Mouse (Mus musculus) liver, embryonic 14.5 days (tissue): Measurements from ENCODE around the gene Ces5a. TPM values are rescaled to one million over a fixed set of nuclear protein-coding genes. Genes with fewer than 3 reads are reported as not detected.
A peak's percentile ranks its signal among the peaks of the same experiment; 100 is the strongest.
"Not testable (repeated sequence)": the region's sequence is repeated elsewhere in the genome, so short reads cannot be mapped to it uniquely, and the experiment has no call there.

Experiments used
- ATAC-seq: fragments of 200-750 bp; cut with Nextera tagmentation; 2 replicates; pipeline ENCODE4 v1.8.0; 2017; ENCODE audit warnings: moderate number of reproducible peaks, mild to moderate bottlenecking, moderate library complexity; ENCODE audit not compliant: insufficient read depth
- DNase-seq, 3 experiments: peaks; one replicate each; pipeline ENCODE4 v3.0.0-alpha.2; 2012 to 2013; ENCODE audit warnings: low read depth in 3 of 3, low spot score in 3 of 3
- H3K27ac ChIP-seq: fragments of 300-500 bp; sonication (generic); 2 replicates; pipeline ENCODE4 v1.5.1; 2014; ENCODE audit warnings: moderate library complexity, mild to moderate bottlenecking, control low read depth, inconsistent platforms
- H3K27me3 ChIP-seq: fragments of 300-500 bp; sonication (generic); 2 replicates; pipeline ENCODE4 v1.6.1; 2014; ENCODE audit warnings: mild to moderate bottlenecking, low read length, moderate library complexity; ENCODE audit not compliant: control insufficient read depth, insufficient read depth
- H3K36me3 ChIP-seq: fragments of 300-500 bp; sonication (generic); replicated peaks from 2 replicates; pipeline ENCODE4 v1.6.1; 2014; ENCODE audit warnings: low read depth; ENCODE audit not compliant: control insufficient read depth, insufficient read depth
- H3K4me1 ChIP-seq, 2 experiments: fragments of 200-500 bp in 1 of 2; fragments of 300-500 bp in 1 of 2; sonication (generic) in 1 of 2; replicated peaks; 2 replicates each; pipeline ENCODE4 v1.6.1; 2012 to 2014; ENCODE audit warnings: antibody characterized with exemption in 1 of 2, inconsistent platforms in 1 of 2, low read length in 1 of 2; ENCODE audit not compliant: control insufficient read depth in 2 of 2, insufficient read depth in 2 of 2
- H3K4me2 ChIP-seq: fragments of 300-500 bp; sonication (generic); 2 replicates; pipeline ENCODE4 v1.6.1; 2014; ENCODE audit warnings: low read depth, mild to moderate bottlenecking, control low read depth, moderate library complexity
- H3K4me3 ChIP-seq, 2 experiments: fragments of 200-500 bp in 1 of 2; fragments of 300-500 bp in 1 of 2; sonication (generic) in 1 of 2; 2 replicates each; pipeline ENCODE4 v1.5.1; 2012 to 2014; ENCODE audit warnings: low read depth in 2 of 2, low read length in 2 of 2, mild to moderate bottlenecking in 2 of 2, control low read depth in 1 of 2, inconsistent platforms in 1 of 2, moderate library complexity in 1 of 2; ENCODE audit not compliant: insufficient read depth in 1 of 2
- H3K9ac ChIP-seq: fragments of 300-500 bp; sonication (generic); replicated peaks from 2 replicates; pipeline ENCODE4 v1.6.1; 2014; ENCODE audit warnings: mild to moderate bottlenecking, control low read depth, moderate library complexity
- H3K9me3 ChIP-seq: fragments of 300-500 bp; sonication (generic); 2 replicates; pipeline ENCODE4 v1.6.1; 2016; ENCODE audit warnings: low read length, mixed read lengths; ENCODE audit not compliant: control insufficient read depth
- CTCF ChIP-seq: IDR thresholded peaks from 2 replicates; pipeline ENCODE4 v1.5.1; 2016; ENCODE audit warnings: antibody characterized with exemption, low read depth, control low read depth
- EP300 ChIP-seq: IDR thresholded peaks from 2 replicates; pipeline ENCODE4 v1.6.1; 2016; ENCODE audit warnings: antibody characterized with exemption, low read depth
- WGBS: fragments of 180-500 bp; shearing (Covaris S2); extraction: QIAGEN DNeasy Blood & Tissue Kit; methylation state at CpG from one replicate; pipeline ENCODE4 v1.1.7; 2014; ENCODE audit not compliant: insufficient replicate concordance; 5-methylcytosine and 5-hydroxymethylcytosine counted together
- polyA plus RNA-seq, 2 experiments: library from polyadenylated mRNA; depleted of rRNA in 1 of 2; stranded (reverse) in 1 of 2; unstranded in 1 of 2; fragments of >200 nt; fragmentation: Nextera tagmentation in 1 of 2; extraction: Ambion mirVana in 1 of 2; gene quantifications; 2 replicates each; pipeline versions ENCODE4 v1.2.1 to v1.2.3; 2012 to 2014

The Ces5a gene
- polyA plus RNA-seq, 2 experiments, result not detected

- H3K36me3 ChIP-seq, result no peaks in the 10 kb centered on the region
- no peak overlapping the region for H3K4me3 ChIP-seq
- H3K9me3 ChIP-seq, result no peaks in the 10 kb centered on the region
- H3K27ac ChIP-seq, result no peak overlapping the region
- TF ChIP-seq CTCF (peak; percentile 66), EP300 (no peak)
- no peaks in the 10 kb centered on the region for H3K4me1 ChIP-seq
- DNase-seq (no peak), ATAC-seq (no peak)
- H3K4me2 ChIP-seq, result no peak overlapping the region
- no peak overlapping the region for H3K9ac ChIP-seq
- H3K27me3 ChIP-seq, result no peaks in the 10 kb centered on the region
- 17% methylated on average over 6 of the region's 6 CpGs for WGBS
Measured at GRCm38 (mm10) chr8:93495330-93495729, 40.3 kb downstream of the Ces5a start.

- no peaks in the 10 kb centered on the region for H3K27me3 ChIP-seq
- 13% methylated on average over 4 of the region's 4 CpGs for WGBS
- H3K36me3 ChIP-seq, result no peaks in the 10 kb centered on the region
- H3K4me3 ChIP-seq, result no peak overlapping the region
- no peak overlapping the region for H3K4me2 ChIP-seq
- ATAC-seq (no peak), DNase-seq (no peak)
- no peaks in the 10 kb centered on the region for H3K9me3 ChIP-seq
- TF ChIP-seq CTCF, result no peak
- TF ChIP-seq EP300, result no peak
- H3K9ac ChIP-seq, result no peak overlapping the region
- no peak overlapping the region for H3K27ac ChIP-seq
- no peaks in the 10 kb centered on the region for H3K4me1 ChIP-seq
Measured at GRCm38 (mm10) chr8:93488743-93489142, 46.9 kb downstream of the Ces5a start.

GRCm38 (mm10) chr8:93478211-93478610 lies 57.4 kb downstream of the Ces5a start:
- ATAC-seq (no peak), DNase-seq (no peak)
- Histone ChIP-seq H3K27ac (no peak overlapping the region), H3K36me3 (no peaks in the 10 kb centered on the region), H3K4me3 (no peak overlapping the region), H3K4me1 (no peaks in the 10 kb centered on the region), H3K9ac (no peak overlapping the region), H3K4me2 (no peak overlapping the region), H3K27me3 (no peaks in the 10 kb centered on the region), H3K9me3 (no peaks in the 10 kb centered on the region)
- TF ChIP-seq EP300 (no peak), CTCF (no peak)
- WGBS, result 57% methylated on average over 3 of the region's 3 CpGs

GRCm38 (mm10) chr8:93469733-93470132 lies 65.9 kb downstream of the Ces5a start:
- DNase-seq, result not testable (repeated sequence)
- 68% methylated on average over 16 of the region's 16 CpGs for WGBS

GRCm38 (mm10) chr8:93454258-93454877 lies 81.3 kb downstream of the Ces5a start:
- Histone ChIP-seq H3K4me3 (no peak overlapping the region), H3K27me3 (no peaks in the 10 kb centered on the region), H3K36me3 (no peaks in the 10 kb centered on the region), H3K4me1 (no peaks in the 10 kb centered on the region), H3K4me2 (no peak overlapping the region), H3K9me3 (no peaks in the 10 kb centered on the region), H3K9ac (no peak overlapping the region), H3K27ac (no peak overlapping the region)
- DNase-seq (no peak), ATAC-seq (no peak)
- TF ChIP-seq EP300, result no peak
- no peak for TF ChIP-seq CTCF
- 75% methylated on average over 12 of the region's 12 CpGs for WGBS

More at GRCm38 (mm10) chr8:93469733-93470132, 65.9 kb downstream of the Ces5a start:
- H3K9me3 ChIP-seq, H3K9ac ChIP-seq, ATAC-seq, H3K4me3 ChIP-seq, H3K36me3 ChIP-seq, H3K27ac ChIP-seq, H3K4me1 ChIP-seq, H3K27me3 ChIP-seq, H3K4me2 ChIP-seq: not testable (repeated sequence)

Other genes with a start within 250 kb of the Ces5a start
- 1.1 and 1.7 TPM in 2 replicates for gene Ces1g, start 198.5 kb downstream of the Ces5a start, polyA plus RNA-seq (2012; rRNA removed)
- 0.83 and 1.2 TPM in 2 replicates for gene Ces1g, start 198.5 kb downstream of the Ces5a start, polyA plus RNA-seq (2014; fragmentation: Nextera tagmentation; extraction: Ambion mirVana)
- gene Ces1h, start 156.1 kb downstream of the Ces5a start, polyA plus RNA-seq (2012; rRNA removed), result not detected in 2 replicates
- gene Ces1h, start 156.1 kb downstream of the Ces5a start, polyA plus RNA-seq (2014; fragmentation: Nextera tagmentation; extraction: Ambion mirVana), result not detected in 2 replicates